Mouse (Mus musculus) heart, postnatal 0 days (tissue): Measurements from ENCODE around the gene Crygb.

Experiments
- CTCF ChIP-seq: IDR thresholded peaks from 2 replicates; pipeline ENCODE4 v1.5.1; 2016; ENCODE audit warnings: antibody characterized with exemption, control low read depth, low read depth
- EP300 ChIP-seq: IDR thresholded peaks from 2 replicates; pipeline ENCODE4 v1.6.1; 2016; ENCODE audit warnings: antibody characterized with exemption, low read depth

DNA sequence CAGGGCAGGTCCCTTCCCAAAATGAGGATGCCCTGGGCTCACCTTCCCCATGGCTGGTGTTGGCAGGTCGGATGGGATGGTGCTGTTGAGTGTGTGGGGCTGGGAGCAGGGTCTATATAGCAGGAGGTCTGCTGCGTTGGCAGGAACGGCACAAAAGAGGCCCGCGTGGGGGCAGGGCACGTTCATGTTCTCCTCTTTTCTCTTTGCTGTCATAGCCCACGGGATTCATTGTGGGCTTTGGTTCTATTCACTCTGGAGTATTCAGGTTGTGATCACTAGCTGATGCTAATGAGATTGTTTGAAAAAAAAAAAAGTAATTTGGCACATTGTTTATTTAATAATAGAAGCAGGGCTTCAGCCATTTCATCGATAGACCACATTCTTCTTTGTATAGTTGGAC is 18.7 kb downstream of the Crygb start, which contains the start of gene Crygd:
- TF ChIP-seq EP300: no peak
- no peak for TF ChIP-seq CTCF
